Mouse (Mus musculus) liver, embryonic 13.5 days (tissue): Measurements from ENCODE around the gene Mrps5. TPM values are rescaled to one million over a fixed set of nuclear protein-coding genes. Genes with fewer than 3 reads are reported as not detected.
"Not testable (repeated sequence)": the region's sequence is repeated elsewhere in the genome, so short reads cannot be mapped to it uniquely, and the experiment has no call there.

Experiments used
- ATAC-seq: fragments of 200-750 bp; cut with Nextera tagmentation; 2 replicates; pipeline ENCODE4 v1.8.0; 2017; ENCODE audit warnings: low read depth, mild to moderate bottlenecking, moderate number of reproducible peaks, moderate library complexity
- DNase-seq: peaks from one replicate; pipeline ENCODE4 v3.0.0; 2022
- H3K27ac ChIP-seq: fragments of 300-500 bp; sonication (generic); 2 replicates; pipeline ENCODE4 v1.5.1; 2015; ENCODE audit warnings: moderate library complexity, mild to moderate bottlenecking, inconsistent platforms
- H3K27me3 ChIP-seq: fragments of 300-500 bp; sonication (generic); 2 replicates; pipeline ENCODE4 v1.6.1; 2015; ENCODE audit warnings: mild to moderate bottlenecking, inconsistent platforms
- H3K36me3 ChIP-seq: fragments of 300-500 bp; sonication (generic); 2 replicates; pipeline ENCODE4 v1.6.1; 2015; ENCODE audit warnings: mild to moderate bottlenecking, inconsistent platforms
- H3K4me1 ChIP-seq: fragments of 300-500 bp; sonication (generic); replicated peaks from 2 replicates; pipeline ENCODE4 v1.6.1; 2015; ENCODE audit warnings: inconsistent platforms
- H3K4me2 ChIP-seq: fragments of 300-500 bp; sonication (generic); 2 replicates; pipeline ENCODE4 v1.6.1; 2015; ENCODE audit warnings: inconsistent platforms, mild to moderate bottlenecking, moderate library complexity
- H3K4me3 ChIP-seq: fragments of 300-500 bp; sonication (generic); replicated peaks from 2 replicates; pipeline ENCODE4 v1.5.1; 2015; ENCODE audit warnings: mild to moderate bottlenecking, inconsistent platforms
- H3K9ac ChIP-seq: fragments of 300-500 bp; sonication (generic); 2 replicates; pipeline ENCODE4 v1.6.1; 2015; ENCODE audit warnings: mild to moderate bottlenecking, inconsistent platforms
- H3K9me3 ChIP-seq: fragments of 300-500 bp; sonication (generic); replicated peaks from 2 replicates; pipeline ENCODE4 v1.6.1; 2016; ENCODE audit warnings: inconsistent platforms
- WGBS: fragments of 180-500 bp; shearing (Covaris S2); methylation state at CpG from one replicate; pipeline ENCODE4 v1.1.7; 2015; ENCODE audit not compliant: insufficient replicate concordance; 5-methylcytosine and 5-hydroxymethylcytosine counted together
- polyA plus RNA-seq: library from polyadenylated mRNA; unstranded; fragments of >200 nt; fragmentation: Nextera tagmentation; extraction: Ambion mirVana; gene quantifications from 2 replicates; pipeline ENCODE4 v1.2.1, GENCODE M21; 2015

Gene Mrps5
- polyA plus RNA-seq, 1 experiment from 2014 or later = 124 TPM

DNA sequence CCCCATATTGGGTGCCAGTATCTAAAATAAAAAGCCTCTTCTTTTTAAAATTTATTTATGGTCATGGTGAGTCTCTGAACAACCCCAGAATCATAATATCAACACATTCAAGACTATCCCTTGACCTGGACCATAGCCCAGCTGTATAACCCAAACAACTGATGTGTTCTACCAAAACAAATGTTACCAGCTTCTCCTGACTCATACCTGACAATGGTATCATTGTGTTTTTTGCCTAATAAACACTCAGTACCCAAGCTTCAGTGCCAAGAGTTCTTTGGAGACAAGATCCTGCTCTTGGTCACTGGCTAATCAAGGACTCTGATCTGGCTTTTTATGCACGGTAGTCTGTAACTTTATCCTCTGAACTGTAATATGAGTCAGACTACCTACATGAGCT, 13.7 kb upstream of the Mrps5 start:
- 48% methylated on average over 1 of the region's 1 CpGs for WGBS
- ATAC-seq (no peak), DNase-seq (no peak)
- H3K36me3 ChIP-seq = peaks cover 19% of the 10 kb centered on the region
- H3K27me3 ChIP-seq = no peaks in the 10 kb centered on the region; the same call in 1 of the 2 replicates
- no peak overlapping the region for H3K4me3 ChIP-seq
- no peak overlapping the region for H3K27ac ChIP-seq
- H3K9me3 ChIP-seq = no peaks in the 10 kb centered on the region
- no peak overlapping the region for H3K4me2 ChIP-seq
- H3K9ac ChIP-seq = no peak overlapping the region
- no peaks in the 10 kb centered on the region for H3K4me1 ChIP-seq

DNA sequence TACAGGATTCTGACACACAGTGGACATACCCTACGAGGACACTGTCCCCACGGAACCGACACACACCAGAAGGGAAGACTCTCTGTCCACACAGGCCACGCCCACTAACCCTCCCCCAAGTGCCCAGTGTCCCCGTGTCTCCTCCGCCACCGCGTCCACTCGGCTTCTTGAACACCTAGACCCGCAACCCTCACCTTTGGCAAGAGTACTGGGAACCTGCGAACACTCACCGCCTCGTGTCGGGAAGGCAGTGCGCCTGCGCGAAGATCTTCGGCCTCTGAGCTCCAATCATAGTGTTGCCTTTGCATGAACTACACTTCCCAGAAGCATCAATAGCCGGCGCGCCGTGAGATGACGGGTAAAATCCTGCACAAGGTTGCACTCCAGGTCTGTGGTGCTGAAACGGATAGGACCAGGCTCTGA, 2.6 kb upstream of the Mrps5 start:
- WGBS = under 1% methylated on average over 24 of the region's 24 CpGs
- H3K4me2 ChIP-seq = peak overlapping the region; percentile 83
- ATAC-seq (peak; percentile 77), DNase-seq (peak; percentile 89)
- peak overlapping the region; percentile 72 for H3K9ac ChIP-seq
- no peak overlapping the region for H3K27ac ChIP-seq
- peaks cover 39% of the 10 kb centered on the region for H3K4me1 ChIP-seq
- no peaks in the 10 kb centered on the region for H3K9me3 ChIP-seq
- no peaks in the 10 kb centered on the region for H3K27me3 ChIP-seq
- no peaks in the 10 kb centered on the region for H3K36me3 ChIP-seq
- peak overlapping the region; percentile 66 for H3K4me3 ChIP-seq

DNA sequence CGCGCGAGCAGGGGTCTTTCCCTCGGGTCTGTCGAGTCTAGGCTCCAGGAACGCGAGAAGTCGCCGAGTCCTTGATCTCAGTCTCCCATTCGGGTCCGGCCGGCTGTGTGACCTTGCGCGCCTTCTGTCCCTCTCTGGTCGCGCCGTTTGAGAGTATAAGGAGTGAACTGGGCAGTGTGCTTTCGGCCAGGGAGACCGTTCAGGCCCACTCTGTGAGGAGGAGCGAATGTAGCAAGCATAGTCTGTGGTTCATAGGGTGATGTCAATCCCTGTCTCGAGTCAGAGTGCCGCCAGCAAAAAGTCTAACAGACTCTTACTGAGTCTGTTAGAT, 457 bp downstream of the Mrps5 start:
- Histone ChIP-seq H3K27ac (peak overlapping the region; percentile 71), H3K36me3 (peaks cover 16% of the 10 kb centered on the region), H3K4me3 (peak overlapping the region; percentile 90), H3K27me3 (no peaks in the 10 kb centered on the region), H3K9ac (peak overlapping the region; percentile 84), H3K4me2 (peak overlapping the region; percentile 82), H3K9me3 (no peaks in the 10 kb centered on the region), H3K4me1 (peaks cover 49% of the 10 kb centered on the region)
- WGBS = under 1% methylated on average over 22 of the region's 22 CpGs
- DNase-seq (no peak), ATAC-seq (peak; percentile 34)

DNA sequence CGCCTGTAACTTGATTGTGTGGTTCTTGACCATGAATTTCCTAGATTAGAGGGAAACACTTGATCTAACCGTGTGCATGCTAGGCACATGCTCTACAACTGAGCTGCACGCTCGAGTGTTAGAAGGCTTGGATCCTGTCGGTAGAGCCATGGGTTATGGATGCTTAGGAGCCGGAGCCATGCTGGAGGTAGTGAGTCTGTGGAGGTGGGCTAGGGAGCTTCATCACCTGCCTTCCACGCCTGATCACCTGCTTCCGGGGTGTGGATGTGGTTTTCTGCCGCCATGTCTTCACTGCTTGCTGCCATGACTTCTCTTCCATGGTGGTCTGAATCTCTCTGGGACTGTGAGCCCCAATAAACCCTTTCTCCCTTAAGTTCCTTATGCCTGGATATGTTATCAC, 1.9 kb downstream of the Mrps5 start:
- no peak for ATAC-seq
- Histone ChIP-seq H3K27me3 (no peaks in the 10 kb centered on the region), H3K4me1 (peaks cover 42% of the 10 kb centered on the region), H3K9ac (peak overlapping the region; percentile 84; the same call in 1 of the 2 replicates), H3K27ac (no peak overlapping the region), H3K36me3 (peaks cover 26% of the 10 kb centered on the region), H3K4me2 (peak overlapping the region; percentile 82), H3K4me3 (peak overlapping the region; percentile 90; the same call in 1 of the 2 replicates), H3K9me3 (no peaks in the 10 kb centered on the region)
- WGBS = 76% methylated on average over 9 of the region's 9 CpGs
- DNase-seq = no peak

- peaks cover 39% of the 10 kb centered on the region for H3K36me3 ChIP-seq
- DNase-seq (no peak), ATAC-seq (no peak)
- no peak overlapping the region for H3K9ac ChIP-seq
- H3K4me1 ChIP-seq = peaks cover 35% of the 10 kb centered on the region
- H3K27me3 ChIP-seq = no peaks in the 10 kb centered on the region
- H3K4me3 ChIP-seq = no peak overlapping the region
- H3K27ac ChIP-seq = no peak overlapping the region
- WGBS = 68% methylated on average over 15 of the region's 15 CpGs
- H3K4me2 ChIP-seq = peak overlapping the region; percentile 30
- no peaks in the 10 kb centered on the region for H3K9me3 ChIP-seq
Measured at GRCm38 (mm10) chr2:127590204-127590603, 3.2 kb downstream of the Mrps5 start.

- no peak overlapping the region for H3K4me3 ChIP-seq
- H3K9me3 ChIP-seq = no peaks in the 10 kb centered on the region
- no peak for DNase-seq
- ATAC-seq = no peak
- H3K4me1 ChIP-seq = peaks cover 35% of the 10 kb centered on the region
- no peak overlapping the region for H3K9ac ChIP-seq
- WGBS = 67% methylated on average over 4 of the region's 4 CpGs
- peaks cover 45% of the 10 kb centered on the region for H3K36me3 ChIP-seq
- H3K27ac ChIP-seq = no peak overlapping the region
- H3K4me2 ChIP-seq = no peak overlapping the region
- H3K27me3 ChIP-seq = no peaks in the 10 kb centered on the region
Measured at GRCm38 (mm10) chr2:127590840-127591239, 3.8 kb downstream of the Mrps5 start.

DNA sequence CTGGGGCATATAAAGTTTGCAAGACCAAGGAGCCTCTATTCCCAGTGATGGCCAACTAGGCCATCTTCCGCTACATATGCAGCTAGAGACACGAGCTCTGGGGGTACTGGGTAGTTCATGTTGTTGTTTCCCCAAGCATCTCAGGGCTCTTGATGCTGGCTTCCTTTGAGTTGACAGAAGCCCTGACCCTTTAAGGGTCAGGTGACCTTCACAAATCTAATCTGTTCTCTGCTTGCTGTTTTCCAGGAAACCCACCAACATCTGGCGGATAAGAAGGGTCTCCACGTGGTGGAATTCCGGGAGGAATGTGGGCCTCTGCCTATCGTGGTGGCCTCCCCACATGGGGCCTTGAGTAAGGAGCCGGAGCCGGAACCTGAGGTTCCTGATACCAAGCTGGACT, 16.4 kb downstream of the Mrps5 start:
- 81% methylated on average over 6 of the region's 8 CpGs for WGBS
- not testable (repeated sequence) for H3K4me2 ChIP-seq, H3K4me1 ChIP-seq, H3K9ac ChIP-seq, ATAC-seq, H3K9me3 ChIP-seq, H3K27me3 ChIP-seq, DNase-seq, H3K27ac ChIP-seq, H3K4me3 ChIP-seq
- peaks cover 70% of the 10 kb centered on the region for H3K36me3 ChIP-seq

DNA sequence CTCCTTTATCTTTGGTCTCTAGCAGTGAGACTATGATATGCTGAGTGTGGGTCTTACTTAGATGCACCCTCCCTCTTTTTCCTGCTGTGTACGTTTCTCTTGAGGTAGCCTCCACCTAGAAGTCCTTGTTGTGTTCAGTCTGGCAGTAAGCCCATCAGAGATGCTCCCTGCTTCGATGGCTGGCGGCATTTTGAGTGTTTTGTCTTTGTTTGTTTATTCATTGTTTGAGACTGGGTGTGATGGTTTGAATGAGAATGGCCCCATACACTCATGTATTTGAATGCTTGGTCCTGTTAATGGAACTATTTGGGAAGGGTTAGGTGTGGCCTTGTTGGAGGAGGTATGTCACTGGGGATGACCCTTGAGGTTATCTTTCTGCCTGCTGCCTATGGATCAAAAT, 18.2 kb downstream of the Mrps5 start:
- H3K9ac ChIP-seq = no peak overlapping the region
- H3K9me3 ChIP-seq = no peaks in the 10 kb centered on the region
- H3K4me2 ChIP-seq = no peak overlapping the region
- ATAC-seq = no peak
- H3K27me3 ChIP-seq = 0 out of 2 replicates have a peak, but pooled peaks cover 3% of the 10 kb centered on the region
- H3K27ac ChIP-seq = no peak overlapping the region
- 78% methylated on average over 3 of the region's 3 CpGs for WGBS
- peaks cover 52% of the 10 kb centered on the region for H3K36me3 ChIP-seq
- no peak for DNase-seq
- H3K4me1 ChIP-seq = 0 out of 2 replicates have a peak, but pooled peaks cover 2% of the 10 kb centered on the region
- no peak overlapping the region for H3K4me3 ChIP-seq

DNA sequence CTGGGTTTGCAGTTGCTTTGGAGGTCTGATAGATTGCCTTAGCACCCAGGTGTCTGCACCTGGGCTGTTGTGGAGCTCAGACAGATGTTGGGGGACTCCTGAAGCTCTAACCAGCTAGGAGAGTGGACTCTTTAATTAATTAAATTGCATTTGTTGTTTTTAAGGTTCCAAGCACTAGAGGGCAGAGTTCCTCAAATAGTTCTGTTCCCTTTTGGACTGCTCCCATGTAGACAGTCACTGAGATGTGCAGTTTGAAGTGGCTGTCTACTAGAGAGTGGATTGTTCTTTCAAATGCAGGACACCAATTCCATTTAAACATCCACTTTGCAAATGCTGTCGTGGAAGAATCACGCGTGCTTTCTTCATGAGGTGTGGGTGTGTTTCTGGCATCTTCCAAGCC, 21.2 kb downstream of the Mrps5 start:
- Histone ChIP-seq H3K36me3 (peaks cover 25% of the 10 kb centered on the region), H3K27ac (no peak overlapping the region), H3K9me3 (no peaks in the 10 kb centered on the region), H3K27me3 (0 out of 2 replicates have a peak, but pooled peaks cover 3% of the 10 kb centered on the region), H3K4me3 (no peak overlapping the region), H3K4me2 (no peak overlapping the region), H3K9ac (no peak overlapping the region), H3K4me1 (0 out of 2 replicates have a peak, but pooled peaks cover 2% of the 10 kb centered on the region)
- ATAC-seq (no peak), DNase-seq (no peak)
- WGBS = 49% methylated on average over 3 of the region's 3 CpGs

DNA sequence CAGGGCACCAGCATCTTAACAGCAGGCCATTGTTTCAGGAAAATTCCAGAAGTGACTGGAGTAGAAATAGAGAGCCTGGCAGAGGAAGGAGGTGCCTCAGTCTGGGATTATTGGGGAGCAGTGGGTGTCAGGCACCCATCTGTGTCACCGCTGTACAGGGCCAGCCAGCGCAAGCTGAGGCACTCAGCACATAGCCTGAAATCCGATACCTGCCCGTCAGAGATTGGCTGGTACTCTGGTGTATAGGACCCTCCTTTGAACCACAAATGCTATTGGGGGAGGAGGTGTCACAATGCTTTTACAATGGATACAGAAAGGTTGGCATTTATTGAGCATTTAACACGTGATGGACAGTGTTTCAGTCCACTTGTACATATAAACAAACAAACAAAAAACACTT, 22.0 kb downstream of the Mrps5 start:
- WGBS = 36% methylated on average over 5 of the region's 5 CpGs
- no peak overlapping the region for H3K27ac ChIP-seq
- H3K27me3 ChIP-seq = 0 out of 2 replicates have a peak, but pooled peaks cover 3% of the 10 kb centered on the region
- H3K36me3 ChIP-seq = peaks cover 20% of the 10 kb centered on the region
- H3K4me1 ChIP-seq = 0 out of 2 replicates have a peak, but pooled peaks cover 2% of the 10 kb centered on the region
- H3K4me2 ChIP-seq = no peak overlapping the region
- no peak overlapping the region for H3K9ac ChIP-seq
- ATAC-seq (no peak; the same call in 1 of the 2 replicates), DNase-seq (no peak)
- no peak overlapping the region for H3K4me3 ChIP-seq
- H3K9me3 ChIP-seq = no peaks in the 10 kb centered on the region

DNA sequence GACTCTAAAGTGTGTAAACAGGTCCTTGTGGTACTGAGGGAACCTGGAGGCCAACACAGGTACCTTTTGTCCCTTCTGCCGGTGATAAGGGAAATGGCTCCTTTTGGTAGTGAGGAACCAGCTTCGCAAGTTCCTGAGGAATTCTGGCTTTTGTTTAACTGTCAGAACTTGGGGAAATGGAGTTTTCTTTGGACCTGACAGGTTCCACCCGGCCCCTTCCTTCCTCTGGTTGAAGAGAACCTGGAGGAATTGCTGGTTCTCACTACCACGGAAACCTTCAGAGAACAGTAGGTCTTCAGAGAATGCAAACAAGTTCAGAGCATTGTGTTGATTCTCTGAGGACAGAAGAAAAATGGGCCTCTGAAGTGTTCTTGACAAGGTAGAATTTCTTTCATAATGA, 24.4 kb downstream of the Mrps5 start:
- ATAC-seq (no peak), DNase-seq (no peak)
- H3K4me2 ChIP-seq = no peak overlapping the region
- 0 out of 2 replicates have a peak, but pooled peaks cover 3% of the 10 kb centered on the region for H3K27me3 ChIP-seq
- H3K9me3 ChIP-seq = no peaks in the 10 kb centered on the region
- H3K27ac ChIP-seq = no peak overlapping the region
- H3K36me3 ChIP-seq = no peaks in the 10 kb centered on the region
- 0 out of 2 replicates have a peak, but pooled peaks cover 2% of the 10 kb centered on the region for H3K4me1 ChIP-seq
- H3K4me3 ChIP-seq = no peak overlapping the region
- H3K9ac ChIP-seq = no peak overlapping the region
- 39% methylated on average over 4 of the region's 4 CpGs for WGBS

DNA sequence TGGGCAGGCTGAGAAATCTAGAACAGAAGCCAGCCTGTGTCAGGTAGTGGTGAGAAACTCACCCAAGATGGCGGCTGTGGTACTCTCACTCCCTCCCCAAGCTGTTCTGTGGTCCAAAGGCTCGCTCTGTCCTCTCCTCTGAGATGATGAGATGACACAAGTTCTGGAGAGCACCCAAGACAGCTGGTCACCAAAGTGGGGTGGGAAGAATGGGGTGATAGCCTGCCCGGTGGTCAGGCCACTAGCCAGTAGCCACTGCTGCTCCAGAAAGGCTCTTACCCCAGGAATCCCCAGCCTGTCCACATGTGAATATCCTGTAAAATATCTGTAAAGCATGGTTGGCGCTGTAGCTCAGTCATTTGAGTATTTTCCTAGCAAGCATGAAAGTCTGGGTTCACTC, 25.3 kb downstream of the Mrps5 start:
- no peak overlapping the region for H3K4me2 ChIP-seq
- no peaks in the 10 kb centered on the region for H3K9me3 ChIP-seq
- H3K4me3 ChIP-seq = no peak overlapping the region
- no peak overlapping the region for H3K9ac ChIP-seq
- DNase-seq (no peak), ATAC-seq (no peak)
- 0 out of 2 replicates have a peak, but pooled peaks cover 2% of the 10 kb centered on the region for H3K4me1 ChIP-seq
- 0 out of 2 replicates have a peak, but pooled peaks cover 3% of the 10 kb centered on the region for H3K27me3 ChIP-seq
- 62% methylated on average over 4 of the region's 4 CpGs for WGBS
- H3K36me3 ChIP-seq = no peaks in the 10 kb centered on the region
- no peak overlapping the region for H3K27ac ChIP-seq
